Mouse (Mus musculus) thymus, adult 18-20 months (tissue): Measurements from ENCODE around the gene Pdxp.

Source experiments
- DNase-seq, 2 experiments: peaks; one replicate each; pipeline ENCODE4 v3.0.0; 2022; ENCODE audit warnings: mixed read lengths in 2 of 2

Pdxp gene

DNA sequence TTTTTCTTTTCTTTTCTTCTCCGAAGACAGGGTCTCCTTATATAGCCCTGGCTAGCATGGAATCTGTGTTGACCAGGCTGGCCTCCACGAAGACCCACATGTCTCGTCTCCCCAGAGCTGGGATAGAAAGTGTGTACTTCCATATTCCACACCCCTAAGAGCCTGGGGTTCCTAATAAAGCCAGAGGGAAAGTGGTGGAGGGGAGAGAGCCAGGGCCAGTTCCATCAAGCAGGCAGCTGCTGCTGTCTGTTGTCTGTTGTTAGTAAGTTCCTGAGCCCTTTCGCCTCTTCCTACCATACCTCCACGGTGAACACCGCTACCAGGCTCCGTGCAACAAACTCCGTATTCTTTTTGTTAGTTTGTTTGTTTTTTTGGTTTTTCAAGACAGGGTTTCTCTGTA is 14.8 kb downstream of the Pdxp start:
- DNase-seq = no peak

DNA sequence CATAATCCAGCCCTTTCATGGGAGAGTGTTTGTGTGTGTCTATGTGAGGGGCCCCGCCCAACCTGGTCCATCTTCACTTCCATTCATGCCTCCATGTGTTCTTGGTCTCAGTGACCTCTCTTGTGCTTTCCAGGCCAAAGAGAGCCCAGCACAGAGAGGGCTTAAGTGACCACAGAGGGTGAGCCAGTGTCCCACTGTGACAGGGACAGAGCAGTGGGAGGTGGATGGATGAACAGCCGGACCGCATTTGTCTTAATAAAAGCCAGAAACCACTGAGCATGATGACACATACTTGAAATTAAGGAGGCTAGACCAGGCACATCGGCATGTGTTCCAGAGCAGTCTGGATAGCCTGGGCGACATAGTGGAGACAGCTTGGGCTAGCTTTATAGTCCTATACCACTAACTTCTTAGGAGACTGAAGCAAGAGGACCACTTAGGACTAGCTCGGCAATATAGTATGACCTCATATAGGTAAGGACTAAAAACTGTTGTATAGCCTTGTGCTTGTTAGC is 16.5 kb downstream of the Pdxp start:
- DNase-seq = no peak

- no peak for DNase-seq
These were observed 17.2 kb downstream of the Pdxp start for GRCm38 (mm10) chr15:78930801-78931426.

DNA sequence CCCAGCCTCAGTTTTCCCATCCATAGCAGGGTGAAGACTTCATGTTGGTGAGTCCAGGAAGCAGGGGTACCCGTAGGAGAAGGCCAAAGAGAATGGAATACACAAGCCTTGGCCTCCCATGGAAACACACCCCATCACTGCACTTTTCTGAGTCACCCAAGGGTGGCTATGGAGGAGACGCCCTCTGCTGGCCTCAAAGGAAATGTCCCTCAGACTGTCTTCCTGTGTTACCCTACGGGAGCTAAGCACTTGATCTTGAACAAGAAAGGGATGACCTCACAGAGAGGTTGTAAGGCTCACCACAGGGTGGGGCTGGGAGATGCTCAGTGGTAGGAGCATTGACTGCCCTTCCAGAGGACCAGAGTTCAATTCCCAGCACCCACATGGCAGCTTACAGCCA is 17.9 kb downstream of the Pdxp start:
- DNase-seq = peak in 1 of 2 experiments; percentile 63

GRCm38 (mm10) chr15:78934784-78935320 is 21.1 kb downstream of the Pdxp start, which contains the start of gene Nol12:
TSS of gene Nol12 (plus strand) at chr15:78934933.
- peak; percentile 62 to 75 for DNase-seq

- no peak for DNase-seq
These were observed 22.7 kb downstream of the Pdxp start for GRCm38 (mm10) chr15:78936403-78936802.

- DNase-seq = no peak
These were observed 23.6 kb downstream of the Pdxp start for GRCm38 (mm10) chr15:78937311-78937710.

GRCm38 (mm10) chr15:78937963-78938362 is 24.2 kb downstream of the Pdxp start:
- DNase-seq = no peak

- no peak for DNase-seq
These were observed 26.6 kb downstream of the Pdxp start for GRCm38 (mm10) chr15:78940325-78940724.

DNA sequence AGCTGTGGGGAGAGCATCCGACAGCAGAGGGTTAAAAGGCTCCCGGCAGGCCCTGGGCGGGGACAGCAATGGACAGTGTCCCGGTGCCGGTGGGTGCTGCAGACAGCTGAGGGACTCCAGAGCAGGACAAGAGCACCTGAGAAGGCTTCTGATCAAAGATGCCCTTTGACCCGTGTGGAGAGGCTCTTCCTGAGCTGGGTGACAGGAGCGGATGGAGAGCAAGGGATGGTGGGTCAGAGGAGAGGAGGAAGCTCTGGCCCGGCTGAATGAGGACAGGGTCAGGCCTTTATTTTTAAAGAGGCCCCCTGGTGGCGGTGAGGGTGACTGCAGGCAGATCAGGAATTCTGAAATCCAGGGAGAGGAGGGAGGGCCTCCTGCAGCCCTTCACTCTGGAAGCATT is 28.9 kb downstream of the Pdxp start:
- no peak for DNase-seq

GRCm38 (mm10) chr15:78946232-78946631 is 32.5 kb downstream of the Pdxp start:
- no peak for DNase-seq

DNA sequence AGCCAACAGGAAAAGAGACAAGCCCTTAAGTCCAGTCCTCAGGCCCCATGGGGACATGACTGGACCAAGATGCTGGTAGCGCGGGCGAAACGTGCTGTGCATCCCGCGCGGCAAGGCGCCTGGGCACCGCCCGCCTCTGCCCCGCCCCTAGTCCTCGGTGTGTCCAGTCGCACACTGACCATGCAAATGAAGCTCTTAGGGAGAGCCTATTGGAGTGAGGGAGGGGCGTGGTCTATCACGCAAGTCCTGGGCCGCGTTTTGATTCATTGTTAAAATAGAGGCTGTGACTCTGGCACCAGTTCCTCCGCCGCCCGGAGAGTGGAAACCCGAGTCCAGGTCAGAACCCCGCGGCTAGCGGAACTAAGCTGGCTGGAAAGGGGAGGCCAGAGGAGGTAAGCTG is 33.9 kb downstream of the Pdxp start, which contains the start of gene Triobp:
Gene Triobp, plus strand, starts transcription at position 68 of the 400 bp plus-strand sequence.
- no peak for DNase-seq

DNA sequence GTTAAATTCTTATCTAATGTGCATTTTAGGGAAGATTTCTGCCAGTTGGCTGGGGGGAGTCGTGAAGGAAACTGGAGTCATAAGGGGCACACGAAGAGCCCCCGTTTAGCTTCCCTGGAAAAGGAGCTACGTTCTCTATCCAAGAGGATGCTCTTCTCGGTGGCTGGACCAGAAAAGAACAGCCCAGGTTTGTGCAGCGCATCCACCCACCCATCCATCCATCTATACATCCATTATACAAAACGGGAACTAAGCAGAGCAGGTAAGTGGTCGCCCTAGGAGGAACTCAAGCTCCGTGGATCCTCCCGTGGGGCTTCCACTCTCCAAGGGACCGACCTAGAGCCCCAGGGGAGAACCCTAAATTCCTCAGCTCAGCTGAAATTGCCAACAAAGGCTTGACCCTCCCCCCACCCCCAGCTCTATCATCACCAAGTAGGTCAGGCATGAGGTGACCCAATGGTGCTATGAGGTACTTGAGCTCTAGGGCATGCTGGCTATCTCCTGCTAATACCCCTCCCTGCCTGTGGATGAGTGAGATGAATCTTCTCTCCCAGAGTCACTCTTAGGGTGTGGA is 34.5 kb downstream of the Pdxp start:
- no peak for DNase-seq

GRCm38 (mm10) chr15:78948883-78949282 is 35.2 kb downstream of the Pdxp start:
- DNase-seq = no peak

- no peak for DNase-seq
These were observed 41.9 kb downstream of the Pdxp start for GRCm38 (mm10) chr15:78955663-78956062.

- DNase-seq = no peak
These were observed 42.6 kb downstream of the Pdxp start for GRCm38 (mm10) chr15:78956351-78956750.

DNA sequence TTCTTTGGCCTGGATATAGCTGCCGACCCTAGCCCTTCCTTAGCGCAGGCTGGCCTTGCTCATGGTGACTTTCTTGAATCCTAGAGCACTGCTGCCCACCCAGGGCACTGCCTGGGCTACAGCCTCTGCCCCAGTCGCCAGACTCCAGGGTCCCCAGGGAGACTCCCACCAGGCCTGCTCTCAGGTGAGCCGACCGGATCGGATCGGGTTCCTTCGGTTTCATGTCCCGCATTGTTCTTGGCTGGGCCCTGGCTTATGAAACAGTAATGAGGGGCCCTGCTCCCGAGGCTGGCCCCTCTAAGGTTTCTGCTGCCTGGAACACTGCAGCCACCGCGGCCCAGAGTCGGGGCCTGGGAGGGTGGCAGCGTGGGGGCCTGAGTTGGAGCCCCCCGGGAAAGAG is 43.3 kb downstream of the Pdxp start:
- DNase-seq = no peak

GRCm38 (mm10) chr15:78959537-78959936 is 45.8 kb downstream of the Pdxp start:
- DNase-seq = no peak

GRCm38 (mm10) chr15:78960088-78960487 is 46.4 kb downstream of the Pdxp start:
- no peak for DNase-seq

GRCm38 (mm10) chr15:78962885-78963284 is 49.2 kb downstream of the Pdxp start:
- DNase-seq = no peak
